Mouse (Mus musculus) heart, adult 18-20 months (tissue): ENCODE measurements around the gene Kif1c. TPM values are rescaled to one million over a fixed set of nuclear protein-coding genes. Genes with fewer than 3 reads are reported as not detected.
A peak's percentile ranks its signal among the peaks of the same experiment; 100 is the strongest.
"Not testable (repeated sequence)": the region's sequence is repeated elsewhere in the genome, so short reads cannot be mapped to it uniquely, and the experiment has no call there.

Source experiments
- DNase-seq, 2 experiments: peaks; one replicate each; pipeline ENCODE4 v3.0.0; 2021 to 2022; ENCODE audit warnings: mixed read lengths in 1 of 2
- total RNA-seq, 2 experiments: library from RNA; stranded (reverse); gene quantifications; 2 replicates each; pipeline ENCODE4 v1.2.3; 2021

The Kif1c gene
- total RNA-seq, 2 experiments from 2014 or later, result 469 to 485 TPM

GRCm38 (mm10) chr11:70742581-70743459, 42.5 kb downstream of the Kif1c start:
- no peak for DNase-seq

GRCm38 (mm10) chr11:70745636-70746035, 45.3 kb downstream of the Kif1c start:
- no peak for DNase-seq

GRCm38 (mm10) chr11:70747876-70748545, 47.7 kb downstream of the Kif1c start:
- no peak for DNase-seq

- no peak for DNase-seq
Observed at GRCm38 (mm10) chr11:70752337-70753017, 52.1 kb downstream of the Kif1c start.

GRCm38 (mm10) chr11:70753146-70753545, 52.8 kb downstream of the Kif1c start:
- DNase-seq, result no peak

- DNase-seq, result no peak
Observed at GRCm38 (mm10) chr11:70754476-70754875, 54.1 kb downstream of the Kif1c start.

GRCm38 (mm10) chr11:70754958-70755357, 54.6 kb downstream of the Kif1c start:
- no peak for DNase-seq

GRCm38 (mm10) chr11:70755645-70756044, 55.3 kb downstream of the Kif1c start:
- peak; percentile 71 to 94 for DNase-seq

- not testable (repeated sequence) for DNase-seq
Observed at GRCm38 (mm10) chr11:70760446-70760845, 60.1 kb downstream of the Kif1c start.

GRCm38 (mm10) chr11:70762641-70763040, 62.3 kb downstream of the Kif1c start:
- DNase-seq, result no peak

- DNase-seq, result no peak
Observed at GRCm38 (mm10) chr11:70763582-70763935, 63.2 kb downstream of the Kif1c start.

GRCm38 (mm10) chr11:70763936-70764808, 63.8 kb downstream of the Kif1c start, which contains the start of gene Zfp3:
TSS of gene Zfp3 (plus strand) at chr11:70764209.
- DNase-seq, result peak; percentile 81 to 83

- peak; percentile 57 to 65 for DNase-seq
Observed at GRCm38 (mm10) chr11:70765776-70766445, 65.6 kb downstream of the Kif1c start.

GRCm38 (mm10) chr11:70770804-70771203, 70.5 kb downstream of the Kif1c start:
- no peak for DNase-seq

- DNase-seq, result peak; percentile 71 to 74
Observed at GRCm38 (mm10) chr11:70776830-70777571, 76.7 kb downstream of the Kif1c start.

GRCm38 (mm10) chr11:70777634-70778033, 77.3 kb downstream of the Kif1c start:
- DNase-seq, result no peak

- DNase-seq, result peak in 1 of 2 experiments; percentile 27
Observed at GRCm38 (mm10) chr11:70778058-70778457, 77.7 kb downstream of the Kif1c start.
